Mouse (Mus musculus) forebrain, postnatal 0 days (tissue): ENCODE results near the gene 1700014D04Rik. TPM values are rescaled to one million over a fixed set of nuclear protein-coding genes. Genes with fewer than 3 reads are reported as not detected.
A peak's percentile ranks its signal among the peaks of the same experiment; 100 is the strongest.

Source experiments
- ATAC-seq: fragments of 200-750 bp; cut with Nextera tagmentation; 2 replicates; pipeline ENCODE4 v1.8.0; 2017; ENCODE audit warnings: mild to moderate bottlenecking, moderate library complexity
- DNase-seq: peaks from one replicate; pipeline ENCODE4 v3.0.0-alpha.2; 2015
- H3K27ac ChIP-seq: fragments of 300-500 bp; sonication (generic); 2 replicates; pipeline ENCODE4 v1.5.1; 2014; ENCODE audit warnings: low read depth, mild to moderate bottlenecking, antibody characterized with exemption, low read length, moderate library complexity, mixed read lengths
- H3K27me3 ChIP-seq: fragments of 300-500 bp; sonication (generic); 2 replicates; pipeline ENCODE4 v1.6.1; 2014; ENCODE audit warnings: mild to moderate bottlenecking, low read length, mixed read lengths; ENCODE audit not compliant: insufficient read depth
- H3K36me3 ChIP-seq: fragments of 300-500 bp; sonication (generic); 2 replicates; pipeline ENCODE4 v1.6.1; 2014; ENCODE audit warnings: mild to moderate bottlenecking, moderate library complexity; ENCODE audit not compliant: insufficient read depth
- H3K4me1 ChIP-seq: fragments of 300-500 bp; sonication (generic); 2 replicates; pipeline ENCODE4 v1.6.1; 2014; ENCODE audit warnings: antibody characterized with exemption; ENCODE audit not compliant: insufficient read depth
- H3K4me2 ChIP-seq: fragments of 300-500 bp; sonication (generic); 2 replicates; pipeline ENCODE4 v1.6.1; 2014; ENCODE audit warnings: low read depth, mild to moderate bottlenecking, moderate library complexity
- H3K4me3 ChIP-seq: fragments of 300-500 bp; sonication (generic); 2 replicates; pipeline ENCODE4 v1.5.1; 2014; ENCODE audit warnings: low read depth, low read length, mixed read lengths
- H3K9ac ChIP-seq: fragments of 300-500 bp; sonication (generic); 2 replicates; pipeline ENCODE4 v1.6.1; 2014; ENCODE audit warnings: mild to moderate bottlenecking
- H3K9me3 ChIP-seq: fragments of 300-500 bp; sonication (generic); 2 replicates; pipeline ENCODE4 v1.6.1; 2016; ENCODE audit warnings: low read length
- CTCF ChIP-seq: sonication (generic); IDR thresholded peaks from 2 replicates; pipeline ENCODE4 v1.5.1; 2016; ENCODE audit warnings: antibody characterized with exemption, control low read depth, low read depth
- WGBS: fragments of 180-500 bp; shearing (Covaris S2); extraction: QIAGEN DNeasy Blood & Tissue Kit; methylation state at CpG from one replicate; pipeline ENCODE4 v1.1.7; 2014; 5-methylcytosine and 5-hydroxymethylcytosine counted together
- polyA plus RNA-seq: library from polyadenylated mRNA; unstranded; fragments of >200 nt; fragmentation: Nextera tagmentation; extraction: Ambion mirVana; gene quantifications from 2 replicates; pipeline ENCODE4 v1.2.1, GENCODE M21; 2015
- total RNA-seq: library from RNA; depleted of rRNA; stranded (reverse); fragments of >200 nt; gene quantifications from 2 replicates; pipeline ENCODE4 v1.2.3, GENCODE M21; 2014; rRNA removed

Gene 1700014D04Rik
- total and polyA plus RNA-seq, 2 experiments from 2014 or later, result 0.24 to 0.42 TPM

- Histone ChIP-seq H3K9me3 (no peaks in the 10 kb centered on the region), H3K4me3 (no peak overlapping the region), H3K4me2 (no peak overlapping the region), H3K9ac (no peak overlapping the region), H3K27ac (no peak overlapping the region), H3K4me1 (no peaks in the 10 kb centered on the region), H3K36me3 (no peaks in the 10 kb centered on the region), H3K27me3 (no peaks in the 10 kb centered on the region)
- ATAC-seq (no peak), DNase-seq (no peak)
- TF ChIP-seq CTCF, result no peak
- WGBS, result 87% methylated on average over 8 of the region's 8 CpGs
Observed at GRCm38 (mm10) chr13:59699131-59699530, 47.4 kb downstream of the 1700014D04Rik start.

- no peak for ATAC-seq
- no peak overlapping the region for H3K4me2 ChIP-seq
- 94% methylated on average over 7 of the region's 7 CpGs for WGBS
- no peak overlapping the region for H3K9ac ChIP-seq
- no peak overlapping the region for H3K27ac ChIP-seq
- H3K9me3 ChIP-seq, result no peaks in the 10 kb centered on the region
- H3K36me3 ChIP-seq, result no peaks in the 10 kb centered on the region
- no peak for TF ChIP-seq CTCF
- no peaks in the 10 kb centered on the region for H3K27me3 ChIP-seq
- no peak for DNase-seq
- H3K4me1 ChIP-seq, result no peaks in the 10 kb centered on the region
- H3K4me3 ChIP-seq, result no peak overlapping the region
Observed at GRCm38 (mm10) chr13:59695781-59696180, 50.8 kb downstream of the 1700014D04Rik start.

- H3K9me3 ChIP-seq, result no peaks in the 10 kb centered on the region
- H3K27ac ChIP-seq, result no peak within 1 kb of the TSS
- 88% methylated on average over 3 of the region's 3 CpGs for WGBS
- H3K4me1 ChIP-seq, result no peaks in the 10 kb centered on the region
- no peak within 1 kb of the TSS for H3K4me2 ChIP-seq
- H3K4me3 ChIP-seq, result no peak within 1 kb of the TSS
- H3K27me3 ChIP-seq, result no peaks in the 10 kb centered on the region
- H3K36me3 ChIP-seq, result no peaks in the 10 kb centered on the region
- DNase-seq (no peak), ATAC-seq (no peak)
- H3K9ac ChIP-seq, result no peak within 1 kb of the TSS
- no peak for TF ChIP-seq CTCF
Observed at GRCm38 (mm10) chr13:59694008-59694407, 52.5 kb downstream of the 1700014D04Rik start, which contains the start of gene 4921517D22Rik. Gene 4921517D22Rik, minus strand, starts transcription at chr13:59694108.

GRCm38 (mm10) chr13:59691478-59691877 lies 55.1 kb downstream of the 1700014D04Rik start:
- H3K27me3 ChIP-seq, result no peaks in the 10 kb centered on the region
- H3K4me1 ChIP-seq, result no peaks in the 10 kb centered on the region
- no peak overlapping the region for H3K4me2 ChIP-seq
- 41% methylated on average over 10 of the region's 10 CpGs for WGBS
- H3K27ac ChIP-seq, result no peak overlapping the region
- no peak overlapping the region for H3K9ac ChIP-seq
- H3K4me3 ChIP-seq, result no peak overlapping the region
- no peaks in the 10 kb centered on the region for H3K9me3 ChIP-seq
- ATAC-seq (no peak), DNase-seq (peak; percentile 16)
- no peaks in the 10 kb centered on the region for H3K36me3 ChIP-seq
- TF ChIP-seq CTCF, result no peak

Other genes with a start within 250 kb of the 1700014D04Rik start
- 136 and 160 TPM in 2 replicates for gene Agtpbp1, start 161.5 kb downstream of the 1700014D04Rik start, total RNA-seq
- 60.7 and 65.1 TPM in 2 replicates for gene Agtpbp1, start 161.5 kb downstream of the 1700014D04Rik start, polyA plus RNA-seq
- 50.4 and 67.8 TPM in 2 replicates for gene Naa35, start 161.5 kb downstream of the 1700014D04Rik start, total RNA-seq
- gene Naa35, start 161.5 kb downstream of the 1700014D04Rik start, polyA plus RNA-seq, result 116 and 132 TPM in 2 replicates
- 22.1 and 23.2 TPM in 2 replicates for gene Golm1, start 70.9 kb downstream of the 1700014D04Rik start, total RNA-seq
- gene Golm1, start 70.9 kb downstream of the 1700014D04Rik start, polyA plus RNA-seq, result 16.8 and 18.6 TPM in 2 replicates
- gene 4921517D22Rik, start 52.6 kb downstream of the 1700014D04Rik start, total RNA-seq, result not detected in 2 replicates
- not detected in 2 replicates for gene 4921517D22Rik, start 52.6 kb downstream of the 1700014D04Rik start, polyA plus RNA-seq
- gene Spata31d1a, start 36.4 kb downstream of the 1700014D04Rik start, total RNA-seq, result 0.08 TPM in 1 of 2 replicates, not detected in the other
- 0.21 and 0.42 TPM in 2 replicates for gene Spata31d1a, start 36.4 kb downstream of the 1700014D04Rik start, polyA plus RNA-seq
- 0.08 and 0.33 TPM in 2 replicates for gene Spata31d1b, start 34.5 kb downstream of the 1700014D04Rik start, total RNA-seq
- gene Spata31d1b, start 34.5 kb downstream of the 1700014D04Rik start, polyA plus RNA-seq, result not detected in 2 replicates
- not detected in 2 replicates for gene Spata31d1d, start 15.0 kb downstream of the 1700014D04Rik start, total RNA-seq
- not detected in 2 replicates for gene Spata31d1d, start 15.0 kb downstream of the 1700014D04Rik start, polyA plus RNA-seq
- gene Isca1, start 23.1 kb upstream of the 1700014D04Rik start, total RNA-seq, result 77.2 and 87.8 TPM in 2 replicates
- 154 and 168 TPM in 2 replicates for gene Isca1, start 23.1 kb upstream of the 1700014D04Rik start, polyA plus RNA-seq
- not detected in 2 replicates for gene Gm49354, start 35.5 kb upstream of the 1700014D04Rik start, total RNA-seq
- not detected in 2 replicates for gene Gm49354, start 35.5 kb upstream of the 1700014D04Rik start, polyA plus RNA-seq
- gene Tut7, start 76.4 kb upstream of the 1700014D04Rik start, total RNA-seq, result 42.3 and 51.2 TPM in 2 replicates
- gene Tut7, start 76.4 kb upstream of the 1700014D04Rik start, polyA plus RNA-seq, result 26.8 and 36.8 TPM in 2 replicates